Mouse (Mus musculus) T-helper 1 cell (primary cell): ENCODE results near the gene Eif4g1.

Experiments used
- in situ Hi-C: fragments of 300-600 bp; cut with MboI, MseI; formaldehyde crosslinking; loops from one replicate; pipeline ENCODE4 v1.15.1; 2025; ENCODE audit warnings: high pct_unique_total_duplicates

Gene Eif4g1

DNA sequence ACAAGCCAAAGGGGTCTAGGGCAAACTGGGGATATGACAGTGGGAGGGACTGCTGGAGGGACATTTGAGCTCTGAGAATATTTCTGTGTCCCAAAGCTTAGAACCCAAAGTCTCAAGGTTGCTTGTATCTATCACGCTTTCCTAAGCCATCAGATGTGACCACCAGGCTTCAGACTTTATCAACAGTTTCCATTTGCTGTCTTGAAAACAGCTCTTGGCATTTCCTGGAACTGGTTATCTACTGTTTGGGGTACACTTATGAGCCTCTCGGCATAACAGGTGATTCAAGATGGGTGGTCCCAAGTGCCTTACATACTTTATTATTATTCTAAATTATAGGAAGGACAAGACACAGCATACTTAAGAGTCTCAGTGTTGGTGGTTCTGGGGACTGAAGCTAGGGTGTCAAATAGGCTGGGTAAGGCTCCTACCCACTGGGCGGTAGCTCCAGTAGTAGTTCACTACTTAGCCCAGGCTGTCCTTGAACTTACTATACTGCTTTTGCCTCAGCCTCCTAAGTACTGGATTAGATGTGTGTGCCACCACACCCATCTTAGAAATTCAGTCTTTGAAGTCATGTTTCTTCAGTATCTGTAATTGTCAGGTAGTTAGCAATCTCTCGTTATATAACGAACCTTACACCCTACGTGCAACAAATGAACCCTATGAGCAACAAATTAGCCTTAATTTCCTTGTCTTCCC is 35.7 kb downstream of the Eif4g1 start:
- in situ Hi-C loops, result no loop called here

DNA sequence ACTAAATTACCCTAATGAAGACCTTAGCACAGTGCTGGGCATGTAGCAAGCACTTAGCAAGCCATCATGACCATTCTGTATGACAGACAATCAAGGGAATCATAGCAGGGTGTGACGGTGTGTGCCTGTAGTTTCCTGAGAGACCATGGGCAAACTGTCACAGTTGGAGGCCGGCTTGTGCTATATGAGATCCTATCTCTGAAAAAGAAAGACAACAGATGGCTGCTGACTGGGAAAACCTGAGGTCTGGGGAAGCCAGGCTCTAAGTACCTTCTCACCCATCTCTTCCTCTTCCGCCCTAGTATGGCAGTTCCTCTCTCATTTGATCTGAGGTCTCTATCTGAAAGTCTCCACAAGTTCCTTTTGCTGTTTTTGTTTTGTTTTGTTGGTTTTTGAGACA is 37.7 kb downstream of the Eif4g1 start:
- in situ Hi-C loops, result no loop called here

DNA sequence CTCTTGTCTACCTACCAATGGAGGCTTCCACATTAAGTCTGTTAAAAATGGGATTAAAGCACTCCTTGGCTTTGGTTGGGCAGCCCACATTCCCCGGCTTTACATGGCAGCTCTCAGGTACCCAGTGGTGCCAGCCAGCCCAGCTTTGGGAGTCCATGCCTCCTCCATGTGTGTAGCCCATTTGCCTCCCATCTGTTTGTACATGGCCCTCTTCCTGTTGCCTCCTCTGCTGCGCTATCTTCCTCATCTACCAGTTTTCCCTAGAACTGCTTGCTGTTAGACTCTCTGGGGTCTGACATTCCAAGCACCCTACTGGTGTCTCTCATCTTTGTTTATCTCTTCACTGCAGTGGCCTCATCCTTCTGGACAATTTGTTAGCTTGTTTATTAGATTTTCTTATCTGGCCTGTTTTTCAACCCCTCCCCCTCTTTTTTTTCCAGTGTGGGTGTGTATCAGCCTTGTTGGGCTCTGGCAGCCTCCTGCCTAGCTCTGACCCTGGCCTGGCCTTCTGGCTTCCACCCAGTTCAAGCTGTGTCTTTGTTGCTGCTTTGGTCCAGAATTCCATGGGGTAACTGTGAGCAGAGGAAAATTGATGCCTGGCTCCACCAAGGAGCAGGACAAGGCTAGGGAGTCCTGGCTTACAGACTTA is 38.4 kb downstream of the Eif4g1 start:
- in situ Hi-C loops, result no loop called here

DNA sequence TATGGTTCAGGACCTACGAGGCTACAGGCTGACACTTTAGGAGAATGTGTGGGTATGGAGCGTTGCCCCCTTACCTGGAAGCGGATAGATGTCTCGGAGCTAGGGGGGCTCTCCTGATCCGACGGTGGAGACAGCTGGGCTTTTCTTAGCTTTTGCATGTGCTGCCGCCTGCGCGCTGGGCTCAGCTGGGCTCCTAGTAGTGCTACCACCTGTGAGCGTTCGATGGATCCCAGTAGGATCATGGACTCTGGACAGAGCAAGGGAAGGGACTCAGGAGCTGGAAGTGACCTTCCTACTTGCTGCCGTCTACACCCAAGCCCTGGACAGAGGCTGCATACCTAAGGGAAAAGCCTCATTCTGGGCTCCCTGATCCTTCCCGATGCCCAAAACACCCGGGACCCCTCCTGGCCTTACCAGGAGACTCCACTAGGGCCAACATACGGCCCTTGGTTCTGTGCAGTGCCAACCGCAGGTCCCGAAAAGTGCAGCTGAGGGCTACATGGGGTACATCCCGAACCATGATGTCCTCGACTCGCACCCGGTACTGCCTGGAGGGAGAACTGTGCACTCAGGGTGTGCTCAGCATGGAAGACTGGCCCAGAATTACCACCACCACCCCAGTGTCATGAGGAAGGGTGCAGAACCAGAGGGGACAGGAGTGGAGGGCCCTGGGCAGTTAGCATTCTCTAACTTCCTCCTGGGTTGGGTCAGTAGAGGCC is 40.3 kb downstream of the Eif4g1 start:
- in situ Hi-C loops, result no loop called here

DNA sequence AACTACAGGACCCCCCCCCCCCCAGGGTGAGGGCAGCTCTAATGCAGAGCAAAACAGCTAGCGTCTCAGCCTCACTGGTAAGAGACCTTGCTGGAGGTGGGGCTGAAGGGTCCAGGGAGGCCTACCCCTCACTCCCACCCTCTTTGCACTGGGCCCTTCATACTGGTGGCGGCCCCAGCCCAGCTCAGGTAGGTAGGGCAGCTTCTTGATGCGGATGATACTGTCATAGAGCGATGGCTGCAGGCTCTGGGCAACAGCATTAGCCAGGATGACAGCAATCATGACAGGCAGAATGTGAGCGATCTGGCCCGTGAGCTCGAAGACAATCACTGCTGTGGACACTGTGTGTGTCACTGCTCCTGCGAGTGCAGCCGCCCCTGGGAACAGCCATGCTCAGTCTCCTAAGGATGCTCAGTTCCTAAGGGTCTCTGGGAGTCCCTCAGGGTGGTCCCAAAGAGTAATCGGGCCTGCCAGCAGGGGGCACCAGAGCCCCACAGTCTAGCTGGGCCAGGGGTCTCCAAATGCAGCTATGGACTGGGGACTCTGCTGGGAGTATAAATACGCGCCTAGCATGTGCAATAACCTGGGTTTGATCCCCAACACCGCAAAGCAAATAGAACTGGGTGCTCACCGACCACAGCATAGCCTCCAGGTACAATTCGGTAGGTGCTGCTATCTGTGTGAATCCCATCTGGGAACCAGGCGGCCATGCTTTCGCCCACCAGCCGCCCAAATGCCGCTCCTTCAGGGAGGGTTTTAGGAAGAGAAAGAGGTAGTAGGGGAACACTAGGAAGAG is 41.0 kb downstream of the Eif4g1 start:
- in situ Hi-C loops, result no loop called here

DNA sequence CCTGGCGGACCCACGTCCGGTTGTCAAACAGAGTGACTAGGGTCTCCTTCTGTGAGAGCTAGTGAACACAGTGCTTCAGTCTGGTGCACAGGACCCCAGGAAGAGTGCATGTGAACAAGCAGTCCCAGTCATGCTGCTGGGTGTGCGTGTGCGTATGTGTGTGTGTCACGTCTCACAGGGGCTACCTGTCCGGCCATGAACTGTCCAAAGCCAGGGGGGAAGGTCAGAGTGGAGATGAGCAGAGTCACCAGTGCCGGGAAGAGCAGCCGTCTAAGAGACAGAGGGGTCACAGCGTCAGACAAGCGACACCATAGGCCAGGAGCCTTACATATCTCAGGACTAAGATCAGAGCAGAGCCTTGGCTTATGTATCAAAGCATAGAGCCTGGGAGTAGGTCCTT is 42.3 kb downstream of the Eif4g1 start:
- in situ Hi-C loops, result loop anchor here (5.0 kb wide), 1 partner anchor 88 kb away; the partner anchor contains the start of gene Camk2n2

DNA sequence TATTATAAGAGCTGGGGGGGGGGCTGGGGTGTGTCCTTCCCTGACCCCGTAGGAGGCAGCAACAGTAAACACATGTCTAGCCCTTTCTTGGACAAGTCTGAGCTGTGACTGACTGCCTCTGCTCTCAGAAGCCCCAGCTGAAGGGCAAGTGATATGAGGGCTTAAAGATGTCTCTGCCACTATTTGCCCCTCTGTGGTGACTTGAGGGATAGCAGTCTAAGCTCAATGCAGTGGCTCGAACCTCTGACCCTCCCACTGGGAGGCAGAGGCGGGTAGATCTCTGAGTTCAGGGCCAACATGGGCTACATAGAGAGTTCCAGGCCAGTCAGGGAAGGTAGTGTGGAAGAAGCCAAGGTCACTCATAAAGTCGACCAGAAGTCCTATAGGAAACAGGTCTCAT is 42.7 kb downstream of the Eif4g1 start:
- in situ Hi-C loops, result loop anchor here (5.0 kb wide), 1 partner anchor 89 kb away; the partner anchor contains the start of gene Camk2n2

DNA sequence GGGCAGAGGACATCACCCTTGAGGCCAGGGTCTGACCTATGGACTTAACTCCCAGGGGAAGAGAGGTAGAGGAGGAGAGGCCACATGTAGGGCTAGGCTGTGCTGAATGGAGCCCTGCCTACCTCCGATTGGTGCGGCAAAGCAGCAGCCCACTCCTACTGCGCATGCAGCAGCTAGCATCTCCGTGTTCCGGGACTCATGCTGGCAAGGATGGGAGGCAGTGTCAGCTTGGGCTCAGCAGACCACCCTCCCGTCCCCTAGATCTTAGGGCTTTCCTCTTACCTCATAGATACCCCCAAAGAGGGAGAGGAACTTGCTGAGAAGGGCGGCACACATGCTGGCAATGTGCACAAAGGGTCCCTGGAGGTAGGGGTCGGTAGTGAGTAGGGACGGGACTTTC is 44.1 kb downstream of the Eif4g1 start:
- in situ Hi-C loops, result loop anchor here (5.0 kb wide), 1 partner anchor 90 kb away; the partner anchor contains the start of gene Camk2n2

DNA sequence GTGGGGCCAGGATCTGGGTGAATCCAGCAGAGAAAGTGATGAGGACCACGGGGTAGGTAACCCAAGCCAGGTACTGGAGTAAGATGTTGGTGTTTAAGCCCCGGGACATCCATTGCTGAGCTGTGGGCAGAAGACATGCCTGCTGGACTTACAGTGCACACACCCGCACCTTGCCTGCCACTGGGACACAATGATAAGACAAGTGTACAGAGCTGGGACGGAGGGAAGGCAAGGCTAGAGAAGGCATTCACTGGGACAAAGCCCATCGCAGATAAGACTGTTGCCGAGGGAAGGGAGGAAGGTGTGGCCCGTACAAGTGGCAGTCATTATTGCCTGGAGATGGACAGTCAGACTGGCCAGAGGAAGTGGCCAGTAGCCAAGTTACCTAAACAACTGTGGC is 44.8 kb downstream of the Eif4g1 start:
- in situ Hi-C loops, result loop anchor here (5.0 kb wide), 1 partner anchor 91 kb away; the partner anchor contains the start of gene Camk2n2

DNA sequence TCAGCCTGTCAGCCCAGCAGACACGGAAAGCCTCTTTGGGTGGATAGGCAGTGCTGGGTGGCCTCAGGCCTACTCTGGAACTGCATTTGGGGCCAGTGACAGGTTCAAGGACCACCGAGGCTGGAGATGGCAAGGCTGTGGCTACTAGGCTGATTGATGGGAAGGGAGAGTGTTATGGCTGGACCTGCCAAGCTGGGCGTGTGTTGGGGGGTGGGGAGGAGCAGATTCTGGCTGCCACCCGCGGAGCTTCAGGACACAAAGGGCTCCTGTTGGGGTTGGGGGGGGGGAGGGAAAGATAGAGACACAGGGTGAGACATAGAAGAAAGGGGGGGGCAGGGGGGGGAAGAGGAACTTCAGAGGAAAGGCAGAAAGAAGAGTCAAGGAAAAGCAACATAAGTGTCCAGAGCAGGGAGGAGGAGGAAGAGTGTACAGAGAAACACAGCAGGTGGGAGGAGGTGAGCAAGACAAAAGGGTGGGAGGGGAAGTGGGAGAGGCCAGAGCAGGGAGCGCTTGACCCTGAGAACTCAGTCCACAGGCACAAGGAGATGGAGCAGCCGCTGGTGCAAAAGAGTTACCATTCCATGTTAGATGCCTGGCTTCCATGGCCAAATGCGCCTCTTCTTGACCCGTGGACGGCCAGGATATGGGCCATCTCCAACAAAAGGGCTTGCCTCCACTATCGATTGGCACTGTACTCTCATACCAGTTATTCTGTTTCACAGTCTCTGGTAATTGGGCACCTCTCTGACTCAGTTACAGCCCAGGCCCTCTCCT is 46.4 kb downstream of the Eif4g1 start:
- in situ Hi-C loops, result loop anchor here (5.0 kb wide), 1 partner anchor 92 kb away; the partner anchor contains the start of gene Camk2n2

DNA sequence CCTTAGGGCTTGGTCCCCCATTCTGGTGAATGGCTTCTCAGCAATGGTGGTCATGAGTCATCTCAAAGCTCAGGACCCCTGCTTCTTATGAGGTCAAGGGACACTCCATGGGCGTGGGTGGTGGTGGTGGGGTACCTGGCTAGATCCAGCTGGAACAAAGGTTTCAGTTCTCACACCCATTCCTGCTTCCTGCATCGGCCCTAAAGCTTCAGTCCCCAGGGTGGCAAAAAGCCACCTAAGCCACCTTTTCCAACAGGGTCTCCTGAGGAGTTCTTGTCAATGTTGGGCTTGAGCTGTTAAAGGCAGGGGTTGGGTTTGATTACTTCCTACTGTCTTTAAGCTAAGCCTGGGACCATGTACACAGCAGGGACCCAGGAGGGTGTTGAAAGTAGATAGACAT is 47.0 kb downstream of the Eif4g1 start:
- in situ Hi-C loops, result no loop called here

DNA sequence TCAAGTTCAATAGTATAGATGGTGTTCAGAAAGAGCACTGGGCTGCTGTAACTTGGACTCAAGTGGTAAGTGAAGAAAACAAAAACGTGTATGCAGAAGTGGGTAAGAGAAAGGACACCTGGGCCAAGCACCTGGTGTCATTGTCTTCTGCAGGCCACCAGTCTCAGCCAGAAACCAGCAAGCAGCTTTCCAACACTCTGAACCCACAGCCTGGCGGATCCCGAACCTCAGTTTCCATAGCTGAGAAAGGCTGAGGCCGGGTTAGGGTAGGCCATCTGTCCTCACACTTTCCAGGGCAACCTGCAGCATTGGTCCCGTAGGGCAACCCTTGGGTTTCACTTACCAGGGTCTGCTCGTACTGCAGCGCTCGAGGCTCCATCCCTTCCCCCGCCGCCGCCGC is 47.5 kb downstream of the Eif4g1 start:
- in situ Hi-C loops, result no loop called here

DNA sequence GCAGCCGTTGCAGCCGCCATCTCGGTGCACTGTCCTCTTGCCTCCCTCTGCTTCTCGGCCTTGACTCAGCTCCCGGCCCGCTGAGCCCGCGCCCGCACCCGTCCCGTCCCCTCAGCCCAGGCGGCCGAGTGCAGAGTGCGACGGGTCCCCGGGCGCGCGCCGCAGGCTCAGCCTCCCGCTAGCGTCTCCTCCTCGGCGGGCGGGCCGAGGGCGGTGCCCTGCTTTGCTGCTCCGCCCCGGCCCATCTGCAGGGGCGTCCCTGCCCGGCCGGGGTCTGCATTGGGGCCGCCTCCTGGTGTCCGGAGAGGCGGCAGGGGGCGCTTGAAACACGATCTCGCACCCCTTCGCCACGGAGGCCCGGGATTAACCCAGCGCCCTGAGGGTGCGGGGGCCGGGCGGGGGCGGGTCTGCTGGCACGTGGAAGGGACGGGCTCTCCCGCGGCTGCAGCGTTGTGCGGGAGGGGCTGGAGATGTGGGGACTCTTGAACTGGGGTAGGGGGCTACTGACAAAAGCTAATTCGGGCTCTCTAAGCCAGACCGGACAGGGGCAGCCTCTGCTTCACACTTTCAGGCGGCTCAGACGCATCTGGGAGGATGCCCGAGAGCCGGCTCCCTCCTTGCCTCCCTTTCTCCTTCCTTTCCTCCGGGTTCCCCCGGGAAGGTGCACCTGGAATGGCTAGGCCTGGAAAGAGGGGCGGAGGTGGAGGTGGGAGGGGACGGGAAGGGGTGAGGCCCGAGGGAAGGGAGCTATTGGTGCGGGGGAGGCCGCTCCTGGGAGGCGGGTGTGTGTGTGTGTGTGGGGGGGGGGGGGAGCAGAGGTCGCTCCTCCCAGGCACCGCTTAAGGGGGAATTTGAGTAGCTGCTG is 48.1 kb downstream of the Eif4g1 start:
- in situ Hi-C loops, result no loop called here

DNA sequence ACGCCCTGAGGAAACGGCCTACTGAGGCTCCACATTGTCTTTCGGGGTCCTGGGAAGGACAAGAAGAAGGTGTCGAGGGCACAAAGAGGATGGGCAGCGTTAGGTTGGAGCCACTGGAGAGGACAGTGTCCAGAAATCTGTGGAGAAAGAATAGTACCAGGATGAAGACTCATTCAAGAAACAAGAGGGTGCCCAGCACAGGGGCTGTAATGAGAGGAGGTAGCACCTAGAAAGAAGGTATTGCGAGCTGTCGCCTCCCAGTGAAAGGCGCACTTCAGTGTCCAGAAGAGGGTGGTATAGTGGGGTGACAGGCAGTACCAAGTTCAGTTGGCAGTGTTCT is 48.7 kb downstream of the Eif4g1 start:
- in situ Hi-C loops, result no loop called here

DNA sequence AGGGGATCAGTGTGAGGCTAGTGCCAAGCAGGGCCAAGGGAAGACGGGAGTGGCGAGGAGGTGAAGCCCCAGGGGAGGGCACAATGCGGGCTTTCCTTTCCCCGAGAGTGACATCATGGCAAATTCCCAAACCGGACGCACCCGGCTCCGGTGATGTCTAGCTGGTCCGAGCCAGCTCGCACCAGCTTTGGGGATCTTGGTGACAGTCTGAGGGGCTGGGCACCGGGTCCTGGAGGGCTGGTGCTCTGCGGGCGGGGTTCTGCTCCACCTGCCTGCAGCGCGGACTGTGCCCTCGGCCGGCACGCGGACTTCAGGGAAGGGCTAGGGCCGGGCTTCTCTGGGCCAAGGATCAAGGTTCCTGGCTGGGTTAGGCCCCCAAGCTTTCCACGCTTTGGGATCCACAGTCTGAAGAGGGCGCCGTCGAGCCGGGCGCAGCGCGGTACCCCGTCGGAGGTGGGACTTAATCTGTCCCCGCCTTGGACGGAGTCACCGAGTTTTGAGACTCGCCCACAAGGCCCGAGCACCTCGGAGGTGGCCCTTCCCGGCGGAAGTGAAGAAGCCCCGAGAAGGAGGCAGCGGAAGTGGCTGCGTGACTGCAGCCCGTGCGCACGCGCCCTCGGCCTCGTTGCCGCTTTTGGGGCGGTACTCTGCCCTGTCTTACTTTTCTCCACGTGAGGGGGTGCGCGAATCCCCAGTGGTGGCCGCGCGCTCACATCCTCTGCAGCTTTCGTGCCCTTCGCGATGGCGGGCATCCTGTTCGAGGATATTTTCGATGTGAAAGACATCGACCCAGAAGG is 49.3 kb downstream of the Eif4g1 start, which contains the start of the genes Polr2h and Clcn2:
Gene Polr2h, plus strand, starts transcription at position 485 of the 797 bp plus-strand sequence.
Gene Clcn2, minus strand, starts transcription at position 566 of the 797 bp plus-strand sequence.
- in situ Hi-C loops, result no loop called here

DNA sequence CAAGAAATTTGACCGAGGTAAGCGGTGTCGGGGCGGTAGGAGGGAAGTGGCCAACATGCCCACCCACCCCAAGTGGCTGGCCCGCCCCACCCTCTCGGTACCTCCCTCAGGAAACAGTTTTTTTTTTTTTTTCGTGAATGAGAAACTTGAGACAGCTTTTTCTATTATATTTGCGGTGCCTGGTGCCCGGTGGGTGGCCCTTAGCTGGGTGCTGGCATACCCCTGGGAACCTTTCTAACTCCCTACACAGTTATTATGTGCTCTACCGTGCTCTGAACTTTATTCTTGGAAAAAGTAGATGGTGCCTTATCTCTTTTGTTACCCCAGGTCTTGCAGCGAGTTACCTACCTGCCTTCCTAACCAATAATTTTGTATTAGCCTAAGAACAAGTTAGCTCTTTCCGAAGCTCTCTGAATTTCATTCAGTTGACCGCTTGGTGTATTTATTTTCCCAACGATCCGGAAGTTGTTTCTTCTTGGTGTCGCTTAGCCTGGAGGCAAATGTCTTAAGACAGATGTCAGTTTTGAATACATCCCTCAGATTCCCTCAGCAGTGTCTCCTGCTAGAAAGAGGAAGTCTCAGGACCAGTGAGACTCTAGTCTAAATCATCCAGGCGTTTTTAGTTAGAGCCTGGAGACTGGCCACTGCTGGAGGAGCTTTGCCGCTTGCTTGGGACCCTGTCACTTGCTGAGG is 50.0 kb downstream of the Eif4g1 start:
- in situ Hi-C loops, result no loop called here

DNA sequence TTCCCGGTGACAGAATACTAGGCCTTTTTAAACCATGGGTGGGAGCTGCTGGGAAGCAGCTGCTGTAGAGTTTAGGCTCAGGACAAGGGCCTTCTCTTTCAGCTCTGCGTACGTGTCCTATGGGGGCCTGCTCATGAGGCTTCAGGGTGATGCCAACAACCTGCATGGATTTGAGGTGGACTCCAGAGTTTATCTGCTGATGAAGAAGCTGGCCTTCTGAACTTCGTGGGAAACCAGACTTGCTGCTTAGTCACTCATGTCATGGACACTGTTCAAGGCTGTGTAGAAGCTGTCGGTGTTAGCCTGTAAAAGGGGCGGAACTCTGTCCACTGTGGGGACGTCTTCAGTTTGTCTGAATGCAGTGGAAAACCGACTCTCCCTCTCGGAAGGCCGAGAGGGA is 53.7 kb downstream of the Eif4g1 start:
- in situ Hi-C loops, result no loop called here

DNA sequence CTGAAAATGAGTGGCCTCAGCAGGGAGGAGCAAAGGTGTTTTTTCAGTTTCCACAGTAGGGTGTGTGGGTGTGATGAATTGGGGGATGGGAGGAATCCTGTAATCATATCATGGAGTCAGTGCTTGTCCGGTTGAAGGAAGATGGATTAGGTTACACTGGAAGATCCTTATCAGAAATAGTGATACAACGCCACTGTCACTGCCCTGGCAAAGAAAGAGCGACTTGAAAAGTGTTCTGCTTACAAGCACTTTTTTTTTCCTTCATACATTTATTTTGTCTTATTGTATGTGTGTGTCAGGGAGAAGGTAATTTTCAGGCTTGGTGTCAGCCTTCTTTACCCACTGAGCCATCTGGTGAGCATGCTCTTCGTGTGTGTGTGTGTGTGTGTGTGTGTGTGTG is 54.6 kb downstream of the Eif4g1 start:
- in situ Hi-C loops, result no loop called here
